Mouse (Mus musculus) retina, adult 2 months (tissue): ENCODE measurements around the gene 9930104L06Rik.

Experiments used
- DNase-seq: peaks from one replicate; pipeline ENCODE4 v3.0.0-alpha.2; 2012; ENCODE audit warnings: low read depth, low spot score

Gene 9930104L06Rik

DNA sequence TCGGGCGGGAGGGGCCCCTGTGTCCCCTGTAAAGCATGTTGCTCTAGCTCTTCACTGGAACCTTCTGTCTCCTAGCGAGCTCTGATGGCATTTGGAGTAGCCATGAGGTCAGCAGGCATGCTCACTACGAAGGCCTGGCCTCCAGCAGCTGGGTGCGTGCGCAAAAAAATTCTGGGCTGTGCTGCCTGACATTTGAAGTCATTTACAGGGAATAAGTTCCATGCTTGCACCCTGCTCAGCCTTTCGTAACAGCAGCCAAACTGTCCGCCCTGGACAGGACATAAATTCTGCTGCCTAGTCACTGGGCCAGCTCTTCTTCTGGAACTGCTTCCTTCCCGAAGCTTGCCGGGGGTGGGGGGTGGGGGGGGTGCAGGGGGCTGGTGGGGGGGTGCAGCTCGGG, 22.2 kb downstream of the 9930104L06Rik start:
- DNase-seq = no peak

DNA sequence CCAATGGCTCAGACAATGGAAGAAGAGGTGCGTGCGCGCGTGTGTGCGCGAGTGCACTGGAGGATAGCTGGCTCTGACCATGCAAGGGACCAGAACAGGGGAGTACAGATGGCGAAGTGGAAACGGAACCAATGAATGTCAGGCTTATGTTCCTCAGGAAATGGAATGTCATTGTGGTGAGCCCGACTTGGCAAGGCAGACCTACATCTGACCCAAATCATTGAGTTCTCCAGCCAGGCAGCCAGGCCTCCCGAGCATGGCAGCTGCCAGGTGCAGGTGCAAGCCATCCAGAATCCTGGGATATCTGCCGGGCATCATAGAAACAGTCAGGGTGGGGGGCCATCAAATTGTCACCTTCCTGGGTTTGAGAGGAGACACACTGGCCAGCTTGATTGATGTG, 24.1 kb downstream of the 9930104L06Rik start:
- DNase-seq = no peak

DNA sequence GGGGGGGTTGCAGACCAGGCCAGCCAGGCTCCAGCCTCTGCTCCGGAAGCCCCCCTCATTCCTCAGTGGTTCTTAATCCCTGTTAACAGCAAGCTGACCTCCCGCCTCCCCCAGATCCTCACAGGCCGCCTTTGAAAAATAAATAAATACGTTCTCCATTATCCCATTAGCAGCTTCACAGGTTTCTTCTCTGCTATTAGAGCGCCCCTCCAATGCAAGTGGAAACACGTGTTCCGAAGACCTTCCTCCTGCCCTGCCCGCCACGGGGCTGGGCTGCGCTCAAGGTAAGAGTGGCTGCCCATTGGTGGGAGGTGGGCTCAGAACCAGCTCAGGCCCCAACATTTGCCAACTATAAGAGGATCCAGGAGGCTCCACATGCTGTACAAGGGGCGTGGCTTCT, 25.7 kb downstream of the 9930104L06Rik start:
- DNase-seq = no peak

DNA sequence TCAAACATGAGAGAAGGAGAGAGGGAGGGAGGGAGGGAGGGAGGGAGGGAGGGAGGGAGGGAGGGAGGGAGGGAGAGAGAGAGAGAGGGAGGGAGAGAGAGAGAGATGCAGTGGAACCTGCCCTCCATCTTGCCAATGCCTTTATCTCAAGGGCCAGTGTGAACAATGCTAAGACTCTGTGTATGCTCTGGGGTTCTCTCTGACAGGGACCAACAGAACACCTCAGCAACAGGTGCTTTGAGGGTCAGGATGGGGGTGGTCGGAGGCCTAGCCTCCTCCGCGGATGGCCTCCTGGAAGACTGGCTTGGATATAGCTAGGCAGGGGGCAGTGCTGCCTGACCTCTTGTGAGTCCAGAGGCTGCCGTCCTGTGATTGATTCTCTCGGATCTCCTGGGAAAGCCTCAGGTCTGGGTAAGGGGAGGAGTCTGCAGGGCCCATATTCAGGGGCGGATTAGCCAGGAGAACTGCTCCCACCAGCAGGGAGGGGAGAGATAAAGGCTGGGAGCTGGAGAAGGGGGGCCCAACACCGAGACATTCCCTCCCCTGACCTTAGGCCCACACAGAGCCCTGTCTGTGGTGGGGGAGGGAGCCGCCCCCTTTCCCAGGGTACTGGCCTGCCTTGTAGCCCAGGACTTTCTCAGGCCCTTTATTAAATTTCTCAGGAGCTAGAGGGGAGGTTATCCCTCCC, 28.2 kb downstream of the 9930104L06Rik start:
- no peak for DNase-seq

DNA sequence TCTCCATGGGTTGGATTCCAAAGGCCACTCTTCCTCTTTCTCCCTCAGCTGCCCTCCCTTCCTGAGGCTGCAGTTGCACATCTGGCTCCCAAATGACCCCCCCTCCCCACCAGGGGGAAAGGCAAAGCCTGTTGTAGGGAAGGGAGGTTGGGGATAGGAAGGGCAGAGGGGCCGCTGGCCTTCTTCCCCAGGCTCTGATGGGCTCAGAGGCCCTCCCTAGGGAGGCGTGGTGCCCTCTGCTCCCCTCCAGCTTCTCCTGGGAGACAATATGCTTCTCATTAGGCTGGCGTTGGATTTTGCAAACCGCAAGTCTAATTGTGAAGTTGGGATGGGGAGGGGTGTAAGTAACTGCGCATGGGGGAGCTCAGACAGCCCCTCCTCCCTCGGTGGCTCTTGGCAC, 31.9 kb downstream of the 9930104L06Rik start:
- DNase-seq = no peak

DNA sequence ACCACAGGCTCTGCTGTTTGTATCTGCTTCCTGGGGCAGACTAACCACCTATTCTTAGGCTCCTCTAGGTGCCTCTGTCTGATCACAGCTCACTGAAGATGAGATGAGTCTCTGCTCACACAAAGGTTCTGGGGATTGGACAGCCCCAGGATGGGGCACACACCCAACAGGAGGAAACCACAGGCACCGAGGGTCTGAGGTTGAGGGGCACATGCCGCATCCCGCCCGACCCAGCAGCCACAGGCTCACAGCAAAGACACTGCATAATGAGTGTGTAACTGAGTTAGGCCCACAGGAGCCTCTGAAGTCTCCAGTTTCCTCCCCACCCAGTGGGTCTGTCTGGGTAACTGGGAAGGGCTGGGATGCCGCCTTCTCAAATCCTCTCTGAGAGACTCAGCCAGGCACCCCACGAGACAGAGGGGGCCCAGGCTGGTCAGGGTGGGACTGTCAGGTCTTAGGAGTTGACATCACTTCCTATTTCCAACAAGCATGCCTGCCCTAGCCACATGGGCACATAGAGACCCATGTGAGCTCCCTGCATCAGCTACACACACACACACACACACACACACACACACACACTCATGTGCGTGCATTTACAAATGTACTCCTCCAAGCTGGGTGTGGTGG, 32.5 kb downstream of the 9930104L06Rik start:
- no peak for DNase-seq

DNA sequence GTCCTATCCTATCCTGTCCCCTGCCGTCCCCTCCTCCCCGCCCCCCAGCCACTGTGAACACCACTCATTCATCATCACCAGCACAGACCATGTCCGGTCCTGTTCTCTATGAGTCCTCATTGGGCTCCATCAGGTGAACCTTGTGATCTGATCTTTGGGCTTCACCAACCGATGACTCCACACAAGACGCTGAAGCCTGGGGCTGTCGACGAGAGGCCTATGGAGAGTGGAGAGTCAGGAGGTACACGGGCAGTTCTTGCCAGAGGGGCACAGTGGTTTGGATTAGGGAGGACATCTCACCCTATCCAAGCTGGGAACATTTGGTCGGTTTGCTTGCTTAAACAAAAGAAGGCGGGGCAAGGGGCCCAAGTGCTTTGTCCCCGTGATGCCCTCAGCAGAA, 33.3 kb downstream of the 9930104L06Rik start:
- no peak for DNase-seq

DNA sequence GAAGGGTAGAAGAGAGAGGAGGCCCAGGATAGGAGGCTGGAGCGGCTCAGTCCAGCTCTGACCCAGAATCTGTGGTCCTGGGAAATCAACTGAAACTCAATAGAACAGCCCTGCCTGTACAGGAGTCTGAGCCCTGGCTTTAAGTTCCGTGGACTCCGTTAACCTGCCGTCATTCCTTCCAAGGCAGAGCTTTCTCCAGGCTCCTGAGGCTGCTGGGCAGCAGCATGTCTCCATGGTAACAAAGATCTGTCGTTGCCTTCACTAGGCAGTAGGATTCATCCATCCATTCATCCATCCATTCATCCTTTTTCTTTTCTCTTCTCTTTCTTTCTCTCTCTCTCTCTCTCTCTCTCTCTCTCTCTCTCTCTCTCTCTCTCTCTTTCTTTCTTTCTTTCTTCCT, 33.8 kb downstream of the 9930104L06Rik start:
- DNase-seq = no peak

DNA sequence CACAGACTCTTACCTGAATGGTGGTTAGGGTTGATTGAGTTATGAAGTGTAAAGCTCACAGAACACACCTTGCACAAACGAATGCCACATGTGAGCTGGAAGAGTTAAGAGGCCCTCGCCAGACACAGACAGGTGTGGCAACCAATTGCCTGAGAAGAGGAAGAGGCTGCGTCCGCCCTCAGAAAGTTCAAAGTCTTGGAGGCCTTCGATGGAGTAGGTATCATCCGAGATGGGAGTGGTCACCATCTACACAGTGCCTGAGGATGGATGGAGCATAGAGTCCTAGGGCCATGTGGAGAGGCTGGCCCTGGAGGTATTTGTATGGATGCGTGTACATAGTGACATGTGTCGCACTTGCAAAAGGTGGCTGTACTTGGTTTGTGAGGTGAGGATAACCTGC, 34.2 kb downstream of the 9930104L06Rik start:
- DNase-seq = no peak

DNA sequence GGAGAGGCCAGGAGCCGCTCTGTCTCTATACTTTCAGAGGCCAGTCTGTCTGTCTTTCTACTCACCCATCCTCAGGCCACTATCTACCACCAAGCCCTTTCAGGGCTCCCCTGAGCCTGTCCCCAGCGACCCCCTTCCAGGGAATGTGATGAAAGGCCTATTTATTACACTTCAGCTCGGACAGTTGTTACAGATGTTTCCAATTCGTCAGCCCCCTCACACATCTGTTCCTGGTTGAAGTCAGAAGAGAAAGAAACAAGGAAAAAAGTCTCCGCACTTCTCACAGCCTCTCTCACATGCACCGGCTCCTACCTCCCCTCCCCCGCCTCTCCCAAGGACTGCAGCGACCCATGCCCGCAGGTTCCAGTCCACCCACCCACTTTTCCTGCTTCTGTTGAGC, 35.5 kb downstream of the 9930104L06Rik start:
- DNase-seq = no peak

DNA sequence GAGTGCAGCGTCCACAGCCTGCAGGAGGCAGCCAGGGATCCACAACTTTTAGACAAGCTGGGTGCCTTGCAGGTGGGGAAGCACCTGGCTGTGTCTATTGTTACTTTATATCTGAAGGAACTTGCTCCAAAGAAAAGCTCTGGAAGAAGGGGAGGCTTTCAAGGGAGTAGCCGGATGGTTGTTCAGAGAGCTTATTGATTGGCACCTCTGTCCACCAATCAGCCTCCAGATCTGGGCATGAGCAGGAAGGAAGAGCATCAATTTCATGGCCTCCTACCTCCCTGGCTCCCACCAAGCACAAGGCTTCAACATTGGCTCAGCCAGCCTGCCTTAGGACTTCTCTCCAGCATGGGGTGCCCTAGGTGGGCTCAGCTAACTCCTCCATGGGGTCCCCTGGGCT, 36.4 kb downstream of the 9930104L06Rik start:
- DNase-seq = no peak

DNA sequence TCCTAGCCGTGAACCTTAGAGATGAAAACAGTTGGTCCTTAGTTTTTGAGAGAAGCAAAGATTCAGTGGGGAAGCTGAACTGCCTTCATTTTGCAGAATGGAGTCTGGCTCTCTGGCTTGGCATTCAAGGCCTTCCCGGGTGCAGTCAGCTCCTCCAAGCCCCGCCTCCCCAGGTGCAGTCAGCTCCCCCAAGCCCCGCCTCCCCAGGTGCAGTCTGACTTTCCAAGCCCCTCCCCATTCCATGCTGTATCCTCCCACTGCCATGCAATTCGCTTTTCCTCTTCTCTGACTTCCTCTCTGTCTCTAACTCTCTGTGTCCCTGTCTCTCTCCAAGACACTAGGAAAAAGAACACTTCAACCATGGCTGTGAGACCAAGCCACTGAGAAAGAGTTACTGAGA, 41.4 kb downstream of the 9930104L06Rik start:
- no peak for DNase-seq

DNA sequence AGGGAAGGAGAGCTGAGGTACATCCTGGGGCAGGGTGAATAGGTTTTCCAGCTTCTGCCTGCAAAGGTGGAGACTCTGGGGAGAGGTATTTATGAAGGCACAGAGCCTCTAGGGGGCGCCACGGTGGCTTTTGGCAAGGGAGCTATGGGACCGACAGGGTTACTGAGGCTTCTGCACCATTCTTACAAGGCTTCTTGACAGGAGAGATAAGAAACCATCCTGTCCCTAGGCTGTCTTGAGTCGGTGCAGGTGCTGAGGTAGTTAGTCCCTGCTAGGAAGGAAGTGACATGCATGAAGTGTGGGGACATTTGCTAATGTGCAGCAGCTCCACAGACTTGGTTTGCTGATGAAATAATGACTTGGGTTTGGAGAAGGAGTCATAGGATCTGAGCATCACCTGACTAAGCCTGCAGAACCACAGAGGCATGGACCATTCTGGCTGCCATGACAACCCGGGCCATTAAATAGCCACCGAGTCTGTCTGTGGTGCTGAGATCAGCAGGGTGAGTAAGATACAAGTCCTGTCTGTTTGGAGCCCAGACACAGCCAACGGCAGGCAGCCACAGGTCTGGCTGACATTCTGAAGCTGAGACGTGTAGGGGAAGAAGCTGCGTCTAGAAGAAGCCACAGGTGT, 47.2 kb downstream of the 9930104L06Rik start:
- DNase-seq = no peak

DNA sequence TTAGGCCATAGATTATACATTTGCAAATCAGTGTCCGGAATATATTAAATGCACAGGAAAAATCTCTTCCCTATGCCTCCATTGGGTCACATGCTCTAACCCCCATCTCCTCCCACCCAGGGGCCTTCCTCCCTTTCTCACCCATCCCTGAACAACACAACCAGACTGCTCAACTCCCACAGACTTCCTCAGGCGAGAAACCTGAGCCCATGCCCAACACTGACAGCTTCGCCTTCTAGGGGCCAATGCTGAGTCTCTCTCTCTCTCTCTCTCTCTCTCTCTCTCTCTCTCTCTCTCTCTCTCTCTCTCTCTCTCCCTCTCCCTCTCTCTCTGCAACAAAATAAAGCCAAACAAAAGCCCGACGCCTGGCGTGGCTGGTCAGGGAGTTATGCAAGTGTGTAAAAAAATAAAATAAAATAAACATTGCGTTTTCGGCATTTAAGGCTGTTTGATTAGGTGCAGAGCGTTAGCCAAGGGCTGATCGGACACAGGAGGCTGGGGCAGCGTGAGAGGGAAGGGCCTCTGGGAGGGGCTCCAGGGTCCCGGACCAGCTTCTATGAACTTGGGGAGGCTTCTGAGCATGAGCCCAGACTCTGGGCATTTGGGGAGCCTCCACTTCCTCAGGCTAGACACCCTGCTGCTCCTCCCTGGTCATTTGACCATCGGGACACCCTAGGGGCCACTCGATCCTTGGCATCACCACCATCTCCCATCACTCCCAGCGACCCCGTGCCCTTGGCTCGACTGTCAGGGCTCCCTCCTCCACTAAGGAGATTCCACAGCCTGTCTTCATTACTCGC, 48.2 kb downstream of the 9930104L06Rik start:
- DNase-seq = no peak

DNA sequence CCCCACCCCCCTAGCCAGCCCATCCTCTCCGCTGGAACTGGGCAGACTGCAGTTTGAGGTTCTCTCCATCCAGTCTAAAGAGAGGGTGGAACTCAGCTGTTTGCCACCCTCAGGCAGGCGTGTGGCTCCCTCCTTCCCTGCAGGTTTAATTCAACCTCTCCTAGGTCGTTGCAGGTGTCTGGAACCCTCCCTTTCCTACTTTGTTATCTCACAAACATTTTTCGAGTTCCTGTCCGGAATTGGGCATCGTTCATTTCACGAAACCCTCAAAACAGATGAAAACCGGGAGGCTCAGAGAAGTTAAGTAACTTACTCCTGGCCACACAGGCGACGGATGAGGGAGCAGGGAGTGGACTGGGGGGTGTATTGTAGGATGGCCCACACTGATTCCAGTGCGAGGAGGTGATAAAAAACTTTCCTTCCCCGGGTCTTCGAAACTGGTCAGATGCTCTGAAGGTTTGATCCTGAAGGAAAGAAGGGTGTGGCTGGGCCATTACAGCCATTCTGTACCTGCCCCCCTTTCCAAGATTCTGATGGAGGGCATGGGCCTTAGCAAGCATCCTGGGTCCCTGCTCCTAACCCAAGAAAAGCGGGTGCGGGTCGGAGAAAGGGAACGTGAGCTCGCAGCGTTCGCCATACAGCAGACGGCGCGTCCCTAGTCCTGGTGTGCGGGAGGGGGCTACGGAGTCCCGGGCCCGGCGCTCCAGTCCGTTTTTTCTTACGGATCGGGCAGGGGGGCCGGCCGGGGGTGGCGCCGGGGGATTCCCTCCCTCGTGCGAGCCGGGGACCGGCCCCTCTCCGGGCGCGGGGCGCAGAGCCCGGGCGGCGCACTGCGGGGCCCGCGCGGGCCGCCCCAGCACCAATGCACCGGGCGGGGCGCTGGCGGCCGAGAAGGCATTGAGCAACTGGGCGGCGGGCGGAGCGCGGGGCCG, 49.1 kb downstream of the 9930104L06Rik start, which contains the start of gene Rspo1:
Gene Rspo1 (plus strand): TSS at position 760 of the 932 bp plus-strand sequence.
- DNase-seq = no peak

DNA sequence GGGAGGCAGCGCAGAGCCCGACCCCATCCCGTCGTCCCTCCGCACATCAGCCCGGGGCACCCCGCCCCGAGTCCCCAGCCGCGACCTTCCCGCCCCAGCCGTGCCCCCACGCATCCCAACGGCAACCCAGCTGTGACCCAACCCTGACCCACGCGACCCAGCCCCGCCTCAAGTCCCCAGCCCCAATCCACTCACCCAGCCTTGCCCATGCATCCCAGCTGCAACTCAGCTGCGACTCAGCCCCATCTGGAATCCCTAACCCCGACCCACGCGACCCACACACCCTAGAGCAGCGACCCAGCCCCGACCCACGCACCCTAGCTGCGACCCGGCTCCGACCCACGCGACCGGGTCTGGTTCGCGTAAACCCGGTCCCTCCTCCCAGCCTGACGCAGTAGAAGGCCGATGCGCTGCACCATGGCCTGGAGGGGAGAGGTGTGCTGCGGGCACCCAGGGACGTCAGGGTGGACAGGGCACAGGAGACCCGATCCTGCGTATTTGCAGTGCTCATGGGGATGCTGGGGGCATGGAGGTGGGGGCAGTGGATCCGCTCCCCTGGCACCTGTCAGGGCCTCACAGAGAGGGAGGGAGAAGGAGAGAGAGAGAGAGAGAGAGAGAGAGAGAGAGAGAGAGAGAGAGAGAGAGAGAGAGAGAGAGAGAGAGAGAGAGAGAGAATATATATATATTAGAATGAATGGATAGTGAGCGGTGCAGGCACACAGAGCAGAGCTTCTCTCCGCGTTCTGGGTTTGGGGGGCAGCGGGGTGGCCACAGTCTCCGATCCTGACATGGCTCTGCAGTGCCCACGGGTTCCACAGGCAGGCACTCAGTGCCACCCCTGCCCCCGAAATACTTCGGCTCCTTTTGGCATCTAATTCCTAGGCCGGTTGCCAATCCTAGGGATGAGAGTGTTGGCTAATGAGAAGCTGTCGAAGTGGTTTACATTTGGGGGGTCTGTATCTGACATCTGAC, 50.2 kb downstream of the 9930104L06Rik start:
- DNase-seq = no peak

DNA sequence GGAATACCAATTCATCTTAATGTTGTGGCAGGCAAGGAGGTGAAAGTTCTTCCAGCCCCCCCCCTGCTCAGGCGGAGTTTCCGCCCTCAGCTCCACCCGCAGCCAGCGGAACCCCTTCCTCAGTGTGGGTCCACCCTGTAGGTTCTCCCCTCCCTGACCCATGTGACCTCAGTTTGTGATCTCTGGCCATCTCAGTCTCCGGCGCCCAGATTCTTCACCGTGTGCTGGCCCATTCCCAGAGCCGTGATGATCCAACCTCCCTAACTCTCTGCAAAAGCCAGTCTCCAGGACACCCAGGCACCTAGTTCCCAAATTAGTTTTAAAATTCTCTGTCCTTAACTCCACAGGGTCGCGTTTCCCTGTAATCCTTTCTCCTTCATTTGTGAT, 50.9 kb downstream of the 9930104L06Rik start:
- DNase-seq = no peak

DNA sequence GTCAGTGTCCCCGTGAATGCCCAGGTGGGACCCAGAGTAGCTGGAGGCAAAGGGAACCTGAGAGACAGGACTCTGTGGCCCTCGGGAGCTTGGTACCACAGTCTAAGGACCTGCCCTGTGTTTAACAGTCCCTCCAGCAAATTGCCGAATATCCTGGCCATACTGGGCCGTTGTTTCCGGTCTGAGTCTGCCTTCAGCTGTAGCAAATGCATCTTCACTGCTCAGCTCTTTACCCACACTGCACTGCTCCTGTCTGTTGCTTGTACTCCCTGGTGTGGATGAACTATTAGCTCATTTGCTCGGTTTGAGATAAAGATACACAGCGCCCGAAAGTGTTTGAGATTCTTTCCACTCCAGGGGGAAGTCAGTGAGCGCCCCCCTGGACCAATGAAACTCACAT, 51.5 kb downstream of the 9930104L06Rik start:
- no peak for DNase-seq

DNA sequence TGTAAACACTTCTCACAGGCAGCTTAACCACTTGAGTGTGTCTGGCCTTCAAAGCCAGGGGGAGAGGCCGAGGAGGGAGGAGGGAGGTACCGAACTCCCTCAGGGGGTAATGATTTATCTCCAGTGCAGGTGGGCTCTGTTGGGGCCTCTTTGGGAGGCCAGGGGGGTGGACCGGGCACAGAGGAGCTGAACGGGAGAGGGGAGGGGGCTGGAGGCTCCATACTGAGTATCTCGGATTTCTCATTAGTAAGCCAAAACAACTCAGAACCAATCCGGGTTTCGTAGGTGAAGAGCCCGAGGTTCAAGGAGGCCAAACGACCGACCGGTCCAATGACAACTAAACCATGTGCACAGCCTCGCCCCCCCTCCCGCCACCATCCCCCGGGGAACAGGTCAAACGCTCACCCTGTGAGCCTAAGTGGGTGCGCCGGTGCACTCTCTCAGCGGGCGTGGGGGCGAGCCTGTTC, 53.0 kb downstream of the 9930104L06Rik start:
- DNase-seq = no peak

DNA sequence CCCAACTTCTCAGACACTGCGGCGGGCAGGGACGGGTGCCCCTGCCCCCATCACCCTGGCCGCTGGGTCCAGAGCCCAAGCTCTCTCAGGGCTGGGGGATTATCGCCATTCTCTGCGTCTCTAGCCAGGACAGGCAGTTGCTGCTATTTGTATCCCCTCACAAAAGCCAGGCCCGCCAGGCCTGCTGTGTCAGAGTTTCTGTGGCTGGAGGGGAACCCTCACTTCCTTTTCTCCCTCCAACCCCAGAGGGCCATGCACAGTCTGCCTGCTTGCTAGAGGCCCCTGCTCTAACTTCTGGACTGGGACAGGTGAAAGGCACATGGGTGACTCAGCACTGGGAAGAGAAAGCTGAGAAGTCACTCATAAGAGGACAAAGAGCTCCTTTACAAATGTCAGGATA, 53.5 kb downstream of the 9930104L06Rik start:
- no peak for DNase-seq
